Mouse (Mus musculus): ENCODE measurements around the gene Pard3. TPM values are rescaled to one million over a fixed set of nuclear protein-coding genes. Genes with fewer than 3 reads are reported as not detected.
A peak's percentile ranks its signal among the peaks of the same experiment; 100 is the strongest.

Pard3 gene
- polyA plus RNA-seq, 1 experiment from 2014 or later, result 26.2 TPM

DNA sequence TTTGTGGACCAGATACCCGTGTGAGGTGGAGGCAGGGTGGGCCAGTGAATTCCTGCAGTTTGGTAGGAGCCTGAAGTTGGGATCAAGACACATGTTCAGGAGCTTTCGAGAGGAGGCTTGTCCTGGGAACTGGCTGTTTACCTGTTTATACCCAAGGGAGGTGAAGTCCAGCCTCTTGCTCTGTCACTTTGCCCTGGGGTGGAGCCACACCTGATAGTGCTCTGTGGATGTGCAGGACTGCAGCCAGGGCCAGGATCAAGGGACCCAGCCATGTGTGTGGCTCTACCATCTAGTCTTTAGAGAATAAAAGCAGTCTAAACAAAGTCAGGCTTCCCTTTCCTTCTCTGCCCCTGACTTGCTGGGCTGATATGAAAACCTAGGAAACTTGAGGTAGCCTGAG lies 40.9 kb downstream of the Pard3 start:
- Histone ChIP-seq H3K9ac (no peak overlapping the region), H3K4me2 (no peak overlapping the region), H3K4me3 (no peak overlapping the region), H3K27me3 (replicated peaks) (no peaks in the 10 kb centered on the region), H3K36me3 (no peaks in the 10 kb centered on the region), H3K9me3 (replicated peaks) (no peaks in the 10 kb centered on the region), H3K27ac (ENCODE audit: poor library complexity, severe bottlenecking) (no peak overlapping the region), H3K4me1 (replicated peaks) (peaks cover 27% of the 10 kb centered on the region)
- ATAC-seq (ENCODE audit: insufficient number of reproducible peaks, low FRiP score), result no peak
- 82% methylated on average over 2 of the region's 2 CpGs for WGBS

DNA sequence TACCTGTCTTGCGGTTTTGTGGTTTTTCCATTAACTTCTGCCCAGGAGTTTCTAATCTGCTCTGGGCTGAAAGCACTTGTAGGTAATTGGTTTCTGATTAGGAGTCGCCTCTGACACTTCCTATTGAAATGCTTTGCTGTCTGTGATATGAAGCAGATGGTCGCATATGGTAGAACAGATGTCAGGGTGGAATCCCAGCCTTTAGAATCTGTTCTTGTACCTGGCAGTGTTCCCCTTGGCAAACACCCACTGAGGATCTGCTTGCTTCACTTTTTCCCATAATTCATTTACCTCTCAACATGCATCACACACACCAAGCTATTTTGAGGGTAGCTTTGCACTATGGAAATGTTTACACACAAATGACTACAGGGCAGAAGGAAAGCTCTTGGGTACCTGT lies 44.2 kb downstream of the Pard3 start:
- H3K36me3 ChIP-seq, result no peaks in the 10 kb centered on the region
- peaks cover 48% of the 10 kb centered on the region for H3K4me1 ChIP-seq (replicated peaks)
- no peak for ATAC-seq (ENCODE audit: insufficient number of reproducible peaks, low FRiP score)

DNA sequence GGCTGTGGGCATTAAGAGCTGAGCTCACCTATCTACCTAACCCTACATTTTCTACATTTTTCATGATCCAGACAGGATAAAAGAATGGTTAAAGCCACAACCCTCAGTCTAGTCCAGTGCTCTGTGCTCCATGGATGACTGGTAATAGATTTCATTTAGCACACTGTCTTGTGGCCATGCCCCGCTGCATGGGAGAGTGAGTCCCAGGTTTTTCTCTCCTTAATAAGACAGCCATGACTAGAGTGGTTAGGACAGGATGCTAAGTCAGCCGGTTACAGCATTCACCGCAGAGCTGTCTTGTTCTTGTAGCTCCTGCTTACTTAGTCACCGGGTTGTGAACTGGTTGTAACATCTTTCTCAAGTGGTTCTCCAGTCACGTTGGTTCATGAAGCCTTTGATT lies 49.5 kb downstream of the Pard3 start:
- H3K27me3 ChIP-seq (replicated peaks), result no peaks in the 10 kb centered on the region
- no peak overlapping the region for H3K4me3 ChIP-seq
- no peak overlapping the region for H3K4me2 ChIP-seq
- 55% methylated on average over 5 of the region's 5 CpGs for WGBS
- ATAC-seq (ENCODE audit: insufficient number of reproducible peaks, low FRiP score), result no peak
- H3K27ac ChIP-seq (ENCODE audit: poor library complexity, severe bottlenecking), result no peak overlapping the region
- no peaks in the 10 kb centered on the region for H3K9me3 ChIP-seq (replicated peaks)
- H3K36me3 ChIP-seq, result no peaks in the 10 kb centered on the region
- H3K4me1 ChIP-seq (replicated peaks), result peaks cover 64% of the 10 kb centered on the region
- no peak overlapping the region for H3K9ac ChIP-seq

More for the DNA sequence above, 44.2 kb downstream of the Pard3 start:
- Histone ChIP-seq H3K27me3 (replicated peaks) (no peaks in the 10 kb centered on the region), H3K9ac (no peak overlapping the region), H3K4me3 (no peak overlapping the region), H3K27ac (ENCODE audit: poor library complexity, severe bottlenecking) (no peak overlapping the region), H3K9me3 (replicated peaks) (no peaks in the 10 kb centered on the region), H3K4me2 (0 out of 2 replicates have a peak overlapping the region, but pooled peaks have one; percentile 8)
- 8% methylated on average over 3 of the region's 3 CpGs for WGBS

DNA sequence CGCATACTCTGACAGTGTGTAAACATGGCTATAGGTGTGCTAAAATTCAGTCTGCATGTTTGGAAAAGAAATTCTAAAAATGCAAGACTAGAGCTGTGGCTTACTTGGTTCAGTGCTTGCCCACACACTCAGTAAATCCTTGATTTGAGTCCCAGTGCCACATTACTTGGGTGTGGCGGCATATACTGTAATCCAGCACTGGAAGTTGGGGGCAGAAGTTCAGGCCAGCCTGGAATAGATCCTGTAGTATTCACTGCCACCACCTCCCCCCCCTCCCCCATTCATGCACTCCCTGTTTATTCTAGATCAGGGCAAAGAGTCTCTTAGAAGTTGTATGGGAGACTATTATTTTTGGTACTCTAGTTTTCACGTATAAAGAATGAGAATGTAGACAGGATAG lies 52.1 kb downstream of the Pard3 start:
- Histone ChIP-seq H3K27me3 (replicated peaks) (no peaks in the 10 kb centered on the region), H3K9ac (no peak overlapping the region), H3K4me2 (no peak overlapping the region), H3K36me3 (no peaks in the 10 kb centered on the region), H3K4me3 (no peak overlapping the region), H3K27ac (ENCODE audit: poor library complexity, severe bottlenecking) (no peak overlapping the region), H3K4me1 (replicated peaks) (peaks cover 69% of the 10 kb centered on the region), H3K9me3 (replicated peaks) (no peaks in the 10 kb centered on the region)
- 66% methylated on average over 3 of the region's 3 CpGs for WGBS
- ATAC-seq (ENCODE audit: insufficient number of reproducible peaks, low FRiP score), result no peak

DNA sequence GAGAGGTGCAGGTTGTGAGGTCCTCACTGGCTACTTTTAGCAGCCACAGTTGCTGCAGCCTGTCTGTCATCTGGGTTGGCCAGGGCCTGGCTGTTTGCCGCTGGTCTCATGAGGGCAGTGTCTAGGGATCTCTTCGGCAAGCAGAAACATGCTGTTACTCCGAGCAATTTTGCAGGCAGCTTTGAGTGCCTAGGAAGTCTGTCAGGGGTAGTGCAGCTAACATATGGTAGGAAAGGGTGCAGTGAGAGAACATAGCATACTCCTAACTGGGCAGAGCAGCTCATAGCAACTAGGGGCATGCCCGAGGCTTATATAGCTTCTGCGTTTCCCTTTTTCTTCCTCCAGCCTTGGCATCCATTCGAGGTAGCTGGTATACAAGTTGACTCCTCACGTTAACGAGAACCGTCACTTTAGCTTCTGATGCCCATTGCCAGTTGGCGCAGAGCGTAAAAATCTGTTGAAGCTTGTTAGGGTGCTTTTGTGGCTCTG lies 54.7 kb downstream of the Pard3 start:
- Histone ChIP-seq H3K4me3 (no peak overlapping the region), H3K9me3 (replicated peaks) (no peaks in the 10 kb centered on the region), H3K27ac (ENCODE audit: poor library complexity, severe bottlenecking) (peak overlapping the region; percentile 20), H3K4me2 (peak overlapping the region; percentile 18; the same call in 1 of the 2 replicates), H3K9ac (no peak overlapping the region), H3K4me1 (replicated peaks) (peaks cover 67% of the 10 kb centered on the region), H3K36me3 (no peaks in the 10 kb centered on the region), H3K27me3 (replicated peaks) (no peaks in the 10 kb centered on the region)
- WGBS, result 67% methylated on average over 11 of the region's 11 CpGs
- no peak for ATAC-seq (ENCODE audit: insufficient number of reproducible peaks, low FRiP score)

DNA sequence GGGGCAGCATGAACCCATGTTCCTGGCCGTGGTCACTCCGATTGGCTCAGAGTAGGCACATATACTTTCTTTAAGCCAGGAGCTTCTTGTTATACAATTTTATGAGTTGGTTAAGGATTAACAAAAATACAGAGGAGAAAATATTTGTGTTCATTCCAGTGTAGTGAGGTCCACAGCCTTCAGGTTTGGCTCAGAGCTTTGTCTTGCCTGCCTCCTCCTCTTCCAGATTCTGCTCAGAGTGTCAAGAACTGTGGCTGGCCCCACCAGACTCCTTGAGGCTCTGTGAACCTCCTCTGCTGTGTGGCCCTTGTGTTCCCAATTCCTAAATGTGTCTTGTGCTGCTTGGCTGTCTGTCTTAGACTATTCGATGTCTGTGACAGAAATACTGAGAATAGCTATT lies 59.7 kb downstream of the Pard3 start:
- no peaks in the 10 kb centered on the region for H3K36me3 ChIP-seq
- no peak for ATAC-seq (ENCODE audit: insufficient number of reproducible peaks, low FRiP score)
- H3K4me1 ChIP-seq (replicated peaks), result peaks cover 78% of the 10 kb centered on the region
- no peak overlapping the region for H3K9ac ChIP-seq
- H3K4me2 ChIP-seq, result no peak overlapping the region
- H3K4me3 ChIP-seq, result no peak overlapping the region
- no peaks in the 10 kb centered on the region for H3K9me3 ChIP-seq (replicated peaks)
- WGBS, result 91% methylated on average over 3 of the region's 3 CpGs
- H3K27me3 ChIP-seq (replicated peaks), result no peaks in the 10 kb centered on the region
- H3K27ac ChIP-seq (ENCODE audit: poor library complexity, severe bottlenecking), result no peak overlapping the region

DNA sequence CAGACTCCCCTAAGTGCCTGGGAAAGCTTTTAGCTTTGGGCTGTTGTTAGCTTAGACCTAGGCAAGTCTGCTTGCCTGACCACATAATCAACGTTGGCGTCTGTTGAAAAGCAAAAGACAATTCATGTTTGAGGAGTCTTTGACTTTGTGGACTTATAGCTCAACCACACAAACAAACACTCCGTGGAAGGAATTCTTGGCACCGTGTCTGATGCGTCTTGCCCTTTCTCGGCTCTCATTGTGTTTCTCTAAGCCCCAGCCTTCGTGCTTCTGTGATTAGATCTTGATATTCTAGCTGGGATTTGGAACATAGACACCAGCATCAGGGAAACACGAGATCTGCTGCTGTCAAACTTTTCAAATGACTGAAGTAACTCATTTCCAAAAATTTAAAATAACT lies 61.1 kb downstream of the Pard3 start:
- ATAC-seq (ENCODE audit: insufficient number of reproducible peaks, low FRiP score), result no peak
- Histone ChIP-seq H3K9ac (no peak overlapping the region), H3K36me3 (no peaks in the 10 kb centered on the region), H3K9me3 (replicated peaks) (no peaks in the 10 kb centered on the region), H3K27me3 (replicated peaks) (no peaks in the 10 kb centered on the region), H3K27ac (ENCODE audit: poor library complexity, severe bottlenecking) (no peak overlapping the region), H3K4me3 (no peak overlapping the region), H3K4me2 (no peak overlapping the region), H3K4me1 (replicated peaks) (peaks cover 76% of the 10 kb centered on the region)
- WGBS, result 52% methylated on average over 8 of the region's 8 CpGs

DNA sequence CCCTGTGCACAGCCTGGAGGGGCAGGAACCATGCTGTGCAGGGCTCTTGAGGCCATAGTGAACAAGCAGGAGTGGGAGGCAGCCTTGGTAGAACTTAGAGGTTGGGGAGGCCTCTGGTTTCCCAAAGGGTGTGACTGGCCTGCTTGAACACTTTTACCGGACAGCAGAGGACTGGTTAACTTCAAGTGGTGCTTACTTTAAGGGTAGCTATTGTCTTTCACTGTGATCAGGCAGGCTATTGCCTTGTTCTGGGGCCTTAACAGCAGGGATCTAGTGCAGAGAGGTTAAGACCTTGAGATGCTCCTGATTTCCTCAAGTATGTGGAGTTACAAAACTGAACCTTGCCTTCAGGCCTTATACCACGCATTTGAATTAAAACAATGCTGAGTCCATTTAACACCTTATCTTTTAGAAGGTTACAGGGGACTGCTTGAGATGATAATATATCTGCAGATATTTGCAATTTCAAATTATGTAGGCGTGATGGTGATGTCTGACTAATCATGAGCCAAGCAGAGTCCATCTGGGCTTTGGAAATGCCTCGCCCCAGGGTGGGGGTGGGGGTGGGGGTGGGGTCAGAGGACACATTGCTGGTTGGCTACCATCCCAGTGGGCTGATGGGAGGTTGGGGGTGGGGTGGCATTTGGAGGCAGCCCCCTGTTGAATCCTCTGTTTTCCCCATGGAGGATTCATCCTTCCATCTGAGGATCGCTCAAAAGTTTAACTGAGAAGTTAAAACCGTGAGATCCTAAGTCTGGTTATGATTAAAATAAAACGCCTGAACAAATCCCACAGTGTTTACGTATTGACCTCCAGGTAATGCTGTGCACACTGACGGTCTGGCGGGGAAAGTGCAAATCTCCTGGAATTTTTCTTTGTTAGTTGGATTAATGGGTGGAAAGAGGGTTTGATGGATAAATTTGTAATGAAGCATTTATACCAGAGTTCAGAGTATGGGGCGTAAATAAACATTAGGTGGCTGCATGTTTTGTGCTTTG lies 62.3 kb downstream of the Pard3 start:
- ATAC-seq (ENCODE audit: insufficient number of reproducible peaks, low FRiP score), result 0 out of 2 replicates have a peak, but pooled peaks have one; percentile 53

DNA sequence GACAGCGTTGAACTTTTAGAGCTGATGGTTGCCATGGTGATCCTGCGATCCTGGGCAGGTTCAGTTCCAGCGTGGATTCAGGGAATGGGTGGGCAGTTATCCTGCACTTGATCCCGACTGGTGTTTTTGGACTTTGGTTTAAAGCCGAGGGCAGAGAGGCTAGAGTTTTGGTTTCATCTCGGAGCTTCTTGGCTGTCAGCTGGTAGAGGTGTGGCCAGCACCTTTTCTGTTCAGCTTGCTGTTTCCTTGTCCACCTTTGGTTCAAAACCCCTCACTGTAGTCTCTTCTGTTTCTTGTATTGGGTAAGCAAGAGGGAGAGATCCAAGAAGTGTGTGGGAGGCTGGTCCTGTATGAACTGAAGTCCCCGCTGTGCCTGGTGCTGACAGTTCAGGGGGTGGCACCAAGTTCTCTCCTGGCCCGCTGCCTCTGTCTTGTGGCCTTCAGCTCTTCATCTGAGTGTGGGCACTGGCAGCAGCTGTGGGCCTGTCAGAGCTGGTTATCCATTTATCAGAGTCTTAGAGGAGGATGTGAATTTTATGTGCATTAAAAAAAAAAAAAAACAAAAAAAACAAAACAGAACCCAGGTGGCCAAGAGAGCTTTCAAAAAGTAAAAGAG lies 65.2 kb downstream of the Pard3 start:
- no peaks in the 10 kb centered on the region for H3K9me3 ChIP-seq (replicated peaks)
- peaks cover 75% of the 10 kb centered on the region for H3K4me1 ChIP-seq (replicated peaks)
- ATAC-seq (ENCODE audit: insufficient number of reproducible peaks, low FRiP score), result no peak
- H3K4me3 ChIP-seq, result no peak overlapping the region
- no peaks in the 10 kb centered on the region for H3K36me3 ChIP-seq
- H3K27me3 ChIP-seq (replicated peaks), result no peaks in the 10 kb centered on the region
- no peak overlapping the region for H3K9ac ChIP-seq
- WGBS, result 40% methylated on average over 8 of the region's 8 CpGs
- H3K4me2 ChIP-seq, result peak overlapping the region; percentile 35; the same call in 1 of the 2 replicates
- H3K27ac ChIP-seq (ENCODE audit: poor library complexity, severe bottlenecking), result peak overlapping the region; percentile 47; the same call in 1 of the 2 replicates

More for the DNA sequence above, 62.3 kb downstream of the Pard3 start:
- Histone ChIP-seq H3K9me3 (replicated peaks) (no peaks in the 10 kb centered on the region), H3K4me2 (no peak overlapping the region), H3K27ac (ENCODE audit: poor library complexity, severe bottlenecking) (peak overlapping the region; percentile 34; the same call in 1 of the 2 replicates), H3K36me3 (no peaks in the 10 kb centered on the region), H3K27me3 (replicated peaks) (no peaks in the 10 kb centered on the region), H3K4me3 (no peak overlapping the region), H3K9ac (no peak overlapping the region), H3K4me1 (replicated peaks) (peaks cover 80% of the 10 kb centered on the region)
- 39% methylated on average over 11 of the region's 11 CpGs for WGBS

DNA sequence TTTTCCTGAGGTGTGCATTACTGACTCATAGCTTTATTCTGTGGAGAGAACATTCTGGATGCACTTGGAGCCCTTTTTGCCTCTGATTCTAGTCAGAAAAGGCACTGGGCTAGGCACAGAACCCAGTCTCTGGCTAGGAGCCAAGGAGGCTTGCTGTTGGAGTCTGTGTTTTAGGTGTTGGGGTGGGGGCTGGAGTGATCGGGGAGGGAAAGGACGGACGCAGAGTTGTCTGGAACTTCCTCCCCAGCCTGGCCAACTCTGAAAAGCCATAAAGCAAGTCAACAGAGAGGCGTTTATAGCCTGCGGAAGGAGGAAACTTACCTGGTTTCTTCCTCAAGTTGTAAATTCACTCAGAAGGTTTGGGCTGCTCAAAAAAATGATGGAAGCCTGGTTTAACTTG lies 70.6 kb downstream of the Pard3 start:
- H3K9me3 ChIP-seq (replicated peaks), result no peaks in the 10 kb centered on the region
- no peak overlapping the region for H3K4me2 ChIP-seq
- H3K27me3 ChIP-seq (replicated peaks), result no peaks in the 10 kb centered on the region
- peaks cover 71% of the 10 kb centered on the region for H3K4me1 ChIP-seq (replicated peaks)
- no peaks in the 10 kb centered on the region for H3K36me3 ChIP-seq
- H3K4me3 ChIP-seq, result no peak overlapping the region
- no peak overlapping the region for H3K27ac ChIP-seq (ENCODE audit: poor library complexity, severe bottlenecking)
- WGBS, result 53% methylated on average over 5 of the region's 5 CpGs
- ATAC-seq (ENCODE audit: insufficient number of reproducible peaks, low FRiP score), result no peak
- no peak overlapping the region for H3K9ac ChIP-seq

DNA sequence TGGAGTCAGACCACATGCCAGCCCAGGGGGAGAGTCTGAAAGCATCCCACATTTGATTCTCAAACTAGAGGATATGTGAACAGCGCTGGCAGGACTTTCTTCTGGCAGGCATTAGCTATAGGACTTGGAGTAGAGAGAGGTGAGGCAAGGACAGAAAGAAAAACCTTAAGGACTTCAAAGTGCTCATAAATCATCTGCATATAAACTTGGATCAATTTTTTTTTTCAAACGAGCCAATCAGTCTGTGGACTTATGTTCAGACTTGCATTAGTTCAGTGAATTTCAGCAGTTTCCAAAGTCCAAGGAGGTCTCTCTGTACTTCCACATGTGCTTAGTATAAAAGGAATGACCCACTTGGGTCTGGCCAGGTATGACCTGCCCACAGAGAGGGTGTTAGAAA lies 72.5 kb downstream of the Pard3 start:
- ATAC-seq (ENCODE audit: insufficient number of reproducible peaks, low FRiP score), result no peak
- Histone ChIP-seq H3K27ac (ENCODE audit: poor library complexity, severe bottlenecking) (no peak overlapping the region), H3K27me3 (replicated peaks) (no peaks in the 10 kb centered on the region), H3K36me3 (no peaks in the 10 kb centered on the region), H3K4me1 (replicated peaks) (peaks cover 53% of the 10 kb centered on the region), H3K9ac (no peak overlapping the region), H3K4me3 (no peak overlapping the region), H3K4me2 (no peak overlapping the region), H3K9me3 (replicated peaks) (no peaks in the 10 kb centered on the region)
- WGBS, result 61% methylated on average over 2 of the region's 2 CpGs
